Mouse (Mus musculus): ENCODE data around the gene Olfr133.

- TF ChIP-seq CTCF (IDR thresholded peaks at IDR 0.05; ENCODE audit: low read depth) (no peak), EP300 (IDR thresholded peaks at IDR 0.05; ENCODE audit: low read depth) (no peak)
Measured at GRCm38 (mm10) chr17:38134426-38134825, 10.7 kb upstream of the Olfr133 start, which contains the start of gene Olfr132.

Measured in liver, embryonic 14.5 days (tissue).